Comparison of ENCODE assay signal across 22 mouse cellular contexts in genomic region chr7:113880021-113880420, GRCm38 (mm10).
"Had no signal": no experiment of that assay in that cellular context is flagged by ENCODE, and none has a peak within 500 bp of the region (broad histone marks: within the 10 kb centered on the region; RNA-seq: fewer than 3 reads in every experiment).

No protein-coding gene starts in this region.

- H3K36me3 ChIP-seq: heart, embryonic 15.5 days; hindbrain, embryonic 10.5 days; limb, embryonic 13.5 days; limb, embryonic 15.5 days had no signal

- H3K9me3 ChIP-seq: heart, embryonic 13.5 days; heart, embryonic 15.5 days; hindbrain, embryonic 10.5 days; limb, embryonic 13.5 days; limb, embryonic 15.5 days had no signal

- H3K4me2 ChIP-seq: heart, embryonic 11.5 days; heart, embryonic 13.5 days; heart, embryonic 15.5 days; hindbrain, embryonic 14.5 days; limb, embryonic 13.5 days; limb, embryonic 15.5 days had no signal

- H3K4me1 ChIP-seq: hindbrain, embryonic 10.5 days; limb, embryonic 13.5 days had no signal

- H3K27me3 ChIP-seq: heart, embryonic 13.5 days; heart, embryonic 15.5 days; limb, embryonic 13.5 days; limb, embryonic 15.5 days had no signal

- H3K4me3 ChIP-seq: gastrocnemius, adult 2 months; heart, adult 2 months; heart, embryonic 13.5 days; heart, embryonic 15.5 days; hindbrain, embryonic 10.5 days; limb, embryonic 13.5 days; limb, embryonic 15.5 days had no signal

- ATAC-seq: forebrain, embryonic 16.5 days; inflammation-experienced regulatory T-cells, adult 6 months; intestine, embryonic 16.5 days had no signal

- H3K9ac ChIP-seq: heart, embryonic 13.5 days; heart, embryonic 15.5 days; hindbrain, embryonic 14.5 days; limb, embryonic 13.5 days; limb, embryonic 15.5 days had no signal

- DNase-seq: gastrocnemius, adult 2 months; gastrocnemius, postnatal 10 days; gastrocnemius, postnatal 25 days; heart, adult 2 months; heart, postnatal 4 days; kidney, adult 18-20 months; kidney, adult 8-10 months; kidney, postnatal 14 days; kidney, postnatal 36 days; layer of hippocampus, adult 9-11 months; layer of hippocampus, postnatal 36 days; left cerebral cortex, postnatal 4 days had no signal

- H3K27ac ChIP-seq: gastrocnemius, adult 2 months; heart, adult 2 months; heart, embryonic 13.5 days; heart, embryonic 15.5 days; hindbrain, embryonic 10.5 days; hindbrain, embryonic 14.5 days; limb, embryonic 13.5 days; limb, embryonic 15.5 days had no signal
